Mouse (Mus musculus) forebrain, embryonic 12.5 days (tissue): Measurements from ENCODE around the gene Ispd. TPM values are rescaled to one million over a fixed set of nuclear protein-coding genes. Genes with fewer than 3 reads are reported as not detected.

Experiments used
- ATAC-seq: fragments of 200-750 bp; cut with Nextera tagmentation; 2 replicates; pipeline ENCODE4 v1.8.0; 2017; ENCODE audit warnings: moderate TSS enrichment; ENCODE audit not compliant: low FRiP score
- H3K27ac ChIP-seq: fragments of 300-500 bp; sonication (generic); 2 replicates; pipeline ENCODE4 v1.5.1; 2016; ENCODE audit warnings: mild to moderate bottlenecking
- H3K27me3 ChIP-seq: fragments of 300-500 bp; sonication (generic); 2 replicates; pipeline ENCODE4 v1.6.1; 2016; ENCODE audit warnings: mild to moderate bottlenecking
- H3K36me3 ChIP-seq: fragments of 300-500 bp; sonication (generic); replicated peaks from 2 replicates; pipeline ENCODE4 v1.6.1; 2016; ENCODE audit warnings: mild to moderate bottlenecking
- H3K4me1 ChIP-seq: fragments of 300-500 bp; sonication (generic); 2 replicates; pipeline ENCODE4 v1.6.1; 2016
- H3K4me2 ChIP-seq: fragments of 300-500 bp; sonication (generic); 2 replicates; pipeline ENCODE4 v1.6.1; 2016; ENCODE audit warnings: mild to moderate bottlenecking, moderate library complexity
- H3K4me3 ChIP-seq: fragments of 300-500 bp; sonication (generic); replicated peaks from 2 replicates; pipeline ENCODE4 v1.5.1; 2016; ENCODE audit warnings: mild to moderate bottlenecking
- H3K9ac ChIP-seq: fragments of 300-500 bp; sonication (generic); 2 replicates; pipeline ENCODE4 v1.6.1; 2016; ENCODE audit warnings: mild to moderate bottlenecking
- H3K9me3 ChIP-seq: fragments of 300-500 bp; sonication (generic); 2 replicates; pipeline ENCODE4 v1.6.1; 2016
- WGBS: fragments of 180-500 bp; shearing (Covaris S2); methylation state at CpG from one replicate; pipeline ENCODE4 v1.1.7; 2016; 5-methylcytosine and 5-hydroxymethylcytosine counted together
- polyA plus RNA-seq: library from polyadenylated mRNA; unstranded; fragments of >200 nt; fragmentation: Nextera tagmentation; extraction: Ambion mirVana; gene quantifications from 2 replicates; pipeline ENCODE4 v1.2.1, GENCODE M21; 2016

Gene Ispd
- polyA plus RNA-seq, 1 experiment from 2014 or later = 8.0 TPM

DNA sequence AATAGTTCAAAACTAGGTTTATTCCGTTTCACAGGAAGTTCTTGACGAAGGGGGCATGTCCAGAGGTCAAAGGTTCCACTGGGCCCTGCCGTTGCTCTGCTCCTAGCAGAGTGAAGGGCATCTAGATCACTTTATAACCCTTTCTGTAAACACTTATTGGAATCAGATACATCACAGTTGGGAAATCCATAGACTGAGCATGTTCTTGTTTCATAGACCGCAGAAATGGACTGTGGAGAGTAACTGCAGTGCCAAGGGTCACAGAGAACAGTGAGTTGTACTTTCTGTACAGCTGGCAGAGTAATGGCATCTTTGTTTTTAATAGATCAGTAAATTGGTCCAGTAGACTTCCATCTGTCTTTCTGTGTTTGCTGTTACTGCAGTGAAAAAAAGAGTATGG, 94.0 kb downstream of the Ispd start:
- Histone ChIP-seq H3K4me1 (no peaks in the 10 kb centered on the region), H3K27me3 (no peaks in the 10 kb centered on the region), H3K4me2 (no peak overlapping the region), H3K27ac (no peak overlapping the region), H3K4me3 (no peak overlapping the region), H3K9me3 (no peaks in the 10 kb centered on the region), H3K36me3 (no peaks in the 10 kb centered on the region), H3K9ac (no peak overlapping the region)
- WGBS = 86% methylated on average over 4 of the region's 4 CpGs
- ATAC-seq = no peak

DNA sequence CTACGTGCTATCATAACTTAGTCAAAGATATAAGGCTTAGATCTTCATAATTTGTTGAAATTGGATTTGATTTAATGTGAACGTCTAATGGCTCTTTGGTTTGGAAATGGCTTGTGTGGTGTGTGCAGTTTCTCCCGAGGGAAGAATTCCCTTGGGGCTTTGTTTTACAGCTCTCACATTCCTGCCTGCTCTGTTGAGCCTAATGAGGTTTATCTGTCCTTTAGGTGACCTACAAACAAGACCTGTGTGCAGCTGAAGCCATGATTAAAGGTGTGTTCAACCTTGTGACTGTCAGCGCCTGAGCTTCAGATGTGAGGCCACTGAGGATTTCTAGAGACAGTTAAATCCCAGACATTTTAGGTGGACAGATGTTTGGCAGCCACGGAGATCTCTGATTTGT, 95.2 kb downstream of the Ispd start:
- H3K27ac ChIP-seq = no peak overlapping the region
- H3K4me3 ChIP-seq = no peak overlapping the region
- ATAC-seq = no peak
- no peaks in the 10 kb centered on the region for H3K27me3 ChIP-seq
- no peaks in the 10 kb centered on the region for H3K9me3 ChIP-seq
- H3K9ac ChIP-seq = no peak overlapping the region
- H3K4me1 ChIP-seq = no peaks in the 10 kb centered on the region
- H3K4me2 ChIP-seq = no peak overlapping the region
- WGBS = 76% methylated on average over 5 of the region's 5 CpGs
- no peaks in the 10 kb centered on the region for H3K36me3 ChIP-seq

DNA sequence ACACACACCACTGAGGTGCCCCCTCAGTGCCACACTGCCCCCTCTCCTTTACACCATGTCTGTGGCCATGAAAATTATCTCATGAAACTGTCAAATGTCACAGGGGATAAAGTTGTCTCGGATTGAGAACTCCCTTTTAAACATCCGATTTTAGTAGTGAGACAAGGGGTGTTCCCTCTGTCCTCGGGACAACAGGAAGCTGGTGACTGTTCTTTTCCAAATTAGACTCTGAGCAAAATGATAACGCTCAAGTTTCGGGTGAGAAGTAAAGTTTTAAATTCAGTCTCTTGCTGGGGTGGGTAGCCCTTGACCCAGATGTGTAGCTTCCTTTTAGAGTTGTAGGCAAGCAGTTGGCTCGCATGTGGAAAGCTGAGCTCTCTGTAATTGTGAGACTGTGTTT, 96.3 kb downstream of the Ispd start:
- Histone ChIP-seq H3K36me3 (no peaks in the 10 kb centered on the region), H3K4me2 (no peak overlapping the region), H3K9ac (no peak overlapping the region), H3K27ac (no peak overlapping the region), H3K27me3 (no peaks in the 10 kb centered on the region), H3K4me3 (no peak overlapping the region), H3K9me3 (no peaks in the 10 kb centered on the region), H3K4me1 (no peaks in the 10 kb centered on the region)
- no peak for ATAC-seq
- 86% methylated on average over 6 of the region's 6 CpGs for WGBS

DNA sequence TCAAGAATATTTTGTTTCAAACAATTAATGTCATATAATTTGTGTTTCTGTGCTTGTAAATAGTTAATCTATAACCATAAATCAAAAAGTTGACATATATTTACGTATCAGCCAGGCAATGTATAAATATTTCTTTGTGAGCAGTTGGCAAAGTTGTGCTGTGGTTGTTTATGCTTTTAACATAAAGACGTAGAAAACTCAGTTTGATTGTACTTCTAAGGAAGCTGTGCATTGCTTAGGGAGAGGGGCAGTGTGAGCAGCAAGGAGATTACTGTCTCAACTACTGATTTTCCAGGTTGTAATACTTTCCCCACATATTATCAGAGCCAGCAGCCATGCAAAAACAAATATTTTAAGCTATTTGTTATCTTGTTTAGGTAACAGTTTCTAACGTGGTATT, 96.7 kb downstream of the Ispd start:
- Histone ChIP-seq H3K27ac (no peak overlapping the region), H3K9me3 (no peaks in the 10 kb centered on the region), H3K4me2 (no peak overlapping the region), H3K9ac (no peak overlapping the region), H3K27me3 (no peaks in the 10 kb centered on the region), H3K4me1 (no peaks in the 10 kb centered on the region), H3K4me3 (no peak overlapping the region), H3K36me3 (no peaks in the 10 kb centered on the region)
- 87% methylated on average over 3 of the region's 3 CpGs for WGBS
- no peak for ATAC-seq

DNA sequence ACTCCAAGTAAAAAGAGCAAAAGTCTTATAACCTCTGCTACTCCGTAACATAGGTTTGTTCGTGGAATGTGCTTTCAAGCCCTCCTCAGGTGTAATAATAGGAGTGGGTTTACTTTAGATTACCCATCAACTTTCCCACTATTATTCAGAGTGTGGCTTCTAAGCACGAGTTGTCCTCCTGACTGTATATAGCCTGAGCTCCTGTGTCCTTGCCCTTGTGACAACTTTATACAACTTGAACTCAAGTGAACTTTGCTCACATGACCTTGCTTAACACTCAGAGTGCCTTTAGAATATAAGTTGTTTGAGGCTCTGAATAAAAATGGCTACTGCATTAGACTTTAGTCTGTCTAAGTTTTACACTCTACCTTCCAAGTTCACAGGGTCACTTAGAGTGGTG, 100.5 kb downstream of the Ispd start:
- no peak overlapping the region for H3K9ac ChIP-seq
- H3K27ac ChIP-seq = no peak overlapping the region
- H3K4me3 ChIP-seq = no peak overlapping the region
- no peak for ATAC-seq
- H3K9me3 ChIP-seq = no peaks in the 10 kb centered on the region
- no peak overlapping the region for H3K4me2 ChIP-seq
- no peaks in the 10 kb centered on the region for H3K36me3 ChIP-seq
- no peaks in the 10 kb centered on the region for H3K27me3 ChIP-seq
- WGBS = 87% methylated on average over 3 of the region's 3 CpGs
- no peaks in the 10 kb centered on the region for H3K4me1 ChIP-seq

DNA sequence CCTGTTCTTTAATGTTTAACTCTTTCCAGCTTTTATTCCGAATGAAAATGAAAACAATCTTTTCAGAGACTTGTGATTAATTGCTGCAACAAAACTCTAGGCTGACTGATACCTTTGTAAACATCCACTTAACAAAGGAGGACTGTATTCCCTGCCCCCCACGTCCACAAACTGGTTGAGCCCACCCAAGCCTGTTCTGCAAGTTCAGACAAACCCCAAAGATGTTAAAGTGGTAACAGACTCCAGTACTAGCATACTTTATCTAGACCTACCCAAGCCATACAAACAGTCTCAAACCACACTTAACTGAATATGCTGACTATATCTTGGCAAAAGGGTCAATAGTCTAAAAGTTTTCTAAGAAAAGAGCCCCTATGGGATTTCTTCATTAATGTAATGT, 102.1 kb downstream of the Ispd start:
- Histone ChIP-seq H3K4me3 (no peak overlapping the region), H3K27me3 (no peaks in the 10 kb centered on the region), H3K4me1 (no peaks in the 10 kb centered on the region), H3K27ac (no peak overlapping the region), H3K9me3 (no peaks in the 10 kb centered on the region), H3K36me3 (no peaks in the 10 kb centered on the region), H3K9ac (no peak overlapping the region), H3K4me2 (no peak overlapping the region)
- no peak for ATAC-seq
- WGBS = 55% methylated on average over 2 of the region's 2 CpGs

DNA sequence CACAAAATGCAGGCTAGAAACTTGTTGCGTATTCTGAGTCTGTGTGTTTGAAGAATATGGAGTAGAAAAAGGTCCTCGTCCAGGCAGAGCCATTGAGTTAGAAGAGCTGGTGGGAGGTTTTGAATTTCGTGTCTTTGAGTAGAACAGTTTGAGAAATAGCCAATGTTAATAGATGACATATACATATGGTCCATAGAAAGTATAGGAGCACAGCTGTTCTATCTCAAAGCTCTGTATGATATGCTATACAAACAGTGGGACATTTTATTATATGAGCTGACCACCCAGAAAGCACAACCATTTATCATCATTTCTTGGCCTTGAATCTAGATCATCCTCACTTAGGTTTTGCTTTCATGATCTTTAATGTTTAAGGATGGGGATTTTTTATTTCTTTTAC, 116.3 kb downstream of the Ispd start:
- Histone ChIP-seq H3K4me2 (no peak overlapping the region), H3K9ac (no peak overlapping the region), H3K27me3 (no peaks in the 10 kb centered on the region), H3K4me3 (no peak overlapping the region), H3K9me3 (no peaks in the 10 kb centered on the region), H3K36me3 (no peaks in the 10 kb centered on the region), H3K27ac (no peak overlapping the region), H3K4me1 (no peaks in the 10 kb centered on the region)
- no peak for ATAC-seq
- WGBS = 84% methylated on average over 3 of the region's 3 CpGs

DNA sequence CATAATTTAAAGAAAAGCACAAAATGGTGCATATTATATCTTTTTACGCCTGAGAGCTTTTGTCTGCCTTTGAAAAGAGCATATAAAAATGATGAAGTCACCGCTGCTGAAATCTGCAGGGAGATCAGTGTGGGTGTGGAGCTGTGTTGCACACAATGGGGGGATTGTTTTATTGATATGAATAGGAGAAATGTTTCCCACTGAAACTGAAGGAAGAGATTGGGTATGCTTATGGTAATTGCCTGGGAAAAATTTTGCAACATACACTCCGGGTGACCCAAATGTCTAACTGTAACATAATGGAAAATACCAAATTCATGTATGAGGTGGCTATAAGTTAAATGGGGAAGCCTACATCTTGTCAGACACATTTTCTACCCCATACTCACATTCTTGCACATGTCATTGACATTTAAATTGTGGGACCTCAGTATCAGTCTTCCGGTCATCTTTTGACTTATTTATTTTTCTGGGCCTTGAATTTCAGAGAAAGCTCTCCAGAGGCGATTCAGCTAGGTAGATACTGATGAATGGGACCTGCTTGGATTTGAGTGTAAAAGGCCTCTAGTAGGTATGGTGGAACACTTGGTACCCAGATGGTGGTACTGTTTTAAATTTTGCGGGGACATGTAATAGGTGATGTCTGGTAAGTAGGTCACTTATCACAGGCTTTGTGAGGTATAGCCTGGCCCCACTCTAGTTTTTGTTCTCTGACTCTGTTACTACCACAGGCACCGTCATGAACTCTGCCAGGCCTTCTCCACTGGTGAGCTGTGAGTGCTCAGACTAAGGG, 126.1 kb downstream of the Ispd start:
- H3K4me3 ChIP-seq = no peak overlapping the region
- H3K9me3 ChIP-seq = no peaks in the 10 kb centered on the region
- ATAC-seq = no peak
- no peak overlapping the region for H3K4me2 ChIP-seq
- no peaks in the 10 kb centered on the region for H3K36me3 ChIP-seq
- no peaks in the 10 kb centered on the region for H3K4me1 ChIP-seq
- no peaks in the 10 kb centered on the region for H3K27me3 ChIP-seq
- no peak overlapping the region for H3K27ac ChIP-seq
- WGBS = 78% methylated on average over 7 of the region's 7 CpGs
- H3K9ac ChIP-seq = no peak overlapping the region

DNA sequence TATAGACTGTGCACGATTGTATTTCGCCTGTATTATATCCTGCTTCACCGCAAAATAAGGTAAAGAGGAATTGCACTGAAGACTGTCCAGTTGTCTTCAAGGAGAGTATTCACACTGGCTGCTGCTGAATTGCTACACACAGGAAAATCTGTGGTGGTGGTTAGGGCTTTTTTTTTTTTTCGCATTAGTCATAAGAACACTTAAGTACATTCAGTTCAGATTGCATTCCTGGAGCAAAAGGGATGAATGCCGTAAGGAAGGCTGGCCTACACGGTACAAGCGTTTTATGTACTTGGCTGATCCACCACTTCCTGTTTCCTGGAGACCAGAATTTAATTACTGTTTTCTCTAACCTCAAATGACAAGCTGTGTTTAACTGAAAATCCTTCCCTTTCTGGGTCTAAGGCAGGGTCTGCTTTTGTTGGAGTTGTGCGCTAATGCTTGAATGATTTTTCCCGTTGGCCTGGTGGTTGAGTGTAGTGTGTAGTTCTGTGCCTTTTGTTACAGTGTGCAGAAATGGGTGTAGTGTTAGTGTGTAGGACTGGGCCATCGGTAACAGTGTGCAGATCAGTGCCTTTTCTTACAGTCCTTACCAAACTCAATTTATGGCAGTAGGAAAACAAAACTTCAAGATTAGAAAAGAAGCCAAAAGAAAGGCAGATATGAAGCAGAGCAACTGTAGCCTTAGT, 128.8 kb downstream of the Ispd start:
- no peak overlapping the region for H3K9ac ChIP-seq

DNA sequence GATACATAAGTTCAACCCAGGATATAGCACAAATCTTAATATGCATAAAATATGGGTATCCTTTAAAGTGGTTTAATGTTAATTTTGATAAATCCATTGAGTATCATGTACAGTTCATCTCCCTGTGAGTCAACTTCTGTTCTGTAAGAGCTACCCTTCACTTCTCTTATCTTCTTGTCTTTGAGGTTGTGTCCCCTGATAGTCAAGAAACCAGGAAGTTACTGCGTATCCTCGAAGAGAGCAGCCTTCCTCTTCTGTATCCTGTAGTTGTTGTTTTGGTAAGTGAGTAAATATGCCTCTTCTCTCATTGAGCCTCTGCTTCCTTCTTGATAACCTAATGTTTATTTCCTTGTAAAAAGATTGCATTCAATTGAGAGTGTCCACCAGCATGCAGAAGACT, 140.5 kb downstream of the Ispd start:
- H3K9ac ChIP-seq = no peak overlapping the region
- no peaks in the 10 kb centered on the region for H3K4me1 ChIP-seq
- no peaks in the 10 kb centered on the region for H3K36me3 ChIP-seq
- H3K27me3 ChIP-seq = no peaks in the 10 kb centered on the region
- no peak overlapping the region for H3K4me2 ChIP-seq
- no peaks in the 10 kb centered on the region for H3K9me3 ChIP-seq
- no peak overlapping the region for H3K27ac ChIP-seq
- 98% methylated on average over 2 of the region's 2 CpGs for WGBS
- no peak overlapping the region for H3K4me3 ChIP-seq
- ATAC-seq = no peak

More for the DNA sequence above, 128.8 kb downstream of the Ispd start:
- H3K4me2 ChIP-seq = no peak overlapping the region
- H3K4me1 ChIP-seq = no peaks in the 10 kb centered on the region
- no peak overlapping the region for H3K27ac ChIP-seq
- no peaks in the 10 kb centered on the region for H3K9me3 ChIP-seq
- H3K27me3 ChIP-seq = no peaks in the 10 kb centered on the region
- H3K4me3 ChIP-seq = no peak overlapping the region
- no peaks in the 10 kb centered on the region for H3K36me3 ChIP-seq
- WGBS = 81% methylated on average over 10 of the region's 10 CpGs
- ATAC-seq = no peak

DNA sequence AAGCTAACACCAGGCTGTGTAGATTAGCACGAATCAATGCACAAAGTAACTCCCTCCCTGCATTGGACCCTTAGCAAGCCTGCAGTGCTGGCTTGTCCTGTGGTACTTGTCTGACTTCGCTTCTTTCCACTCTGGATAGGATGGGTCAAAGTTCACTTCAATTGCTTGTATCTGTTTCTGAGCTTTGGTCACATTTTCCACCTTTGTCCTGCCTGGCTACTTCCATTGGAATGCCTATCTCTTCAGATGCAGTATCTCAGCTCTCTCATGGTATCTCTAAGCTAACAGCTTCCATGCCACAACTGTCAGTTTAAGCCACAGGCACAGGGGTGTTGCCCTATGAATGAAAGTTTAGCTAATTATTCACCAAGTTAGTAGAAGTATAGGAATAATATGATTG, 142.3 kb downstream of the Ispd start:
- H3K4me1 ChIP-seq = no peaks in the 10 kb centered on the region
- no peak overlapping the region for H3K9ac ChIP-seq
- no peak overlapping the region for H3K4me2 ChIP-seq
- H3K4me3 ChIP-seq = no peak overlapping the region
- no peaks in the 10 kb centered on the region for H3K9me3 ChIP-seq
- no peaks in the 10 kb centered on the region for H3K27me3 ChIP-seq
- 69% methylated on average over 2 of the region's 2 CpGs for WGBS
- no peaks in the 10 kb centered on the region for H3K36me3 ChIP-seq
- no peak overlapping the region for H3K27ac ChIP-seq
- no peak for ATAC-seq

DNA sequence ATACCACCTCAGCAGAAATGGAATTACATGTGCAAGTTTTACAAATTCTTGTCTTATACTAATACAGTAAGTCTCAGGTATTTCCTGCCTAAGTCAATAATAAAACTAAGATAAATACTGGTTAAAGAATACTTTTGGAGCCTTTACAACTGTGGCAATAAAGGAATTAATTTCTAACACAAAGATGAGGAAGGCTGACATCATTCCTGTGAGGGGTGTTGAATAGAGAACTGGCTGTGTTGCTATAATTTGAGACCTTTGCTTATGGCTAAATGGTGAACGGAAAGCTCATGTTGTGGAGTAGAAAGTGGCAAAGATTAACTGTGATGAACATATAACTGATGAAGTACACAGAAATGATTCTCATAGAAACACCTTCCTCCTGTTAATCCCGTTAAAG, 149.7 kb downstream of the Ispd start:
- Histone ChIP-seq H3K36me3 (no peaks in the 10 kb centered on the region), H3K9ac (no peak overlapping the region), H3K27me3 (no peaks in the 10 kb centered on the region), H3K4me3 (no peak overlapping the region), H3K27ac (no peak overlapping the region), H3K4me1 (no peaks in the 10 kb centered on the region), H3K9me3 (no peaks in the 10 kb centered on the region), H3K4me2 (no peak overlapping the region)
- no peak for ATAC-seq
- 15% methylated on average over 2 of the region's 2 CpGs for WGBS
